Mouse (Mus musculus) ZHBTc4 (cell line): ENCODE data around the gene Nav2.

ENCODE experiments used
- DNase-seq: peaks from one replicate; pipeline ENCODE4 v3.0.0-alpha.2; 2011; ENCODE audit warnings: low read depth, low spot score

The Nav2 gene

DNA sequence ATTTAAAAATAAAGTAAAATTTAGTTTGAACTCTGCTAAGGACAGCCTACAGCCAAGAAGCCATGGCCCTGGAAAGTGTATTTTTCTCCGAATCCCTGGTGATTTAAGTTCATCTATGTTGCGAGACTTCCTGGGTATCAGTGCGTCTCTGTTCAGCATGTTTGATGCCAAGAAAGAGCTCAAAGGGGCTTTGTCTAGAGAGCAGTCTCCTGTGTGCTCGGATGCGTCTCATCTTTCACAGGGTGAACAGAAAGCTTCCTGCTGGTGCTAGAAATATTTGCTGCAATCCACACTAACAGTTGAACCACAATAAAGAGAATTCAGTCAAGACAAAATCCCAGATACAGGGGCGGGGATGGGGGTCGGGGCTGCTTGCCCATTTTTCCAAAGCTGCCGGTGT, 572.4 kb downstream of the Nav2 start:
- DNase-seq: no peak

- DNase-seq: peak; percentile 28
Measured at GRCm38 (mm10) chr7:49484036-49484744, 575.7 kb downstream of the Nav2 start.

- DNase-seq: no peak
Measured at GRCm38 (mm10) chr7:49485292-49485847, 576.9 kb downstream of the Nav2 start.

- DNase-seq: no peak
Measured at GRCm38 (mm10) chr7:49487347-49487746, 578.8 kb downstream of the Nav2 start.

DNA sequence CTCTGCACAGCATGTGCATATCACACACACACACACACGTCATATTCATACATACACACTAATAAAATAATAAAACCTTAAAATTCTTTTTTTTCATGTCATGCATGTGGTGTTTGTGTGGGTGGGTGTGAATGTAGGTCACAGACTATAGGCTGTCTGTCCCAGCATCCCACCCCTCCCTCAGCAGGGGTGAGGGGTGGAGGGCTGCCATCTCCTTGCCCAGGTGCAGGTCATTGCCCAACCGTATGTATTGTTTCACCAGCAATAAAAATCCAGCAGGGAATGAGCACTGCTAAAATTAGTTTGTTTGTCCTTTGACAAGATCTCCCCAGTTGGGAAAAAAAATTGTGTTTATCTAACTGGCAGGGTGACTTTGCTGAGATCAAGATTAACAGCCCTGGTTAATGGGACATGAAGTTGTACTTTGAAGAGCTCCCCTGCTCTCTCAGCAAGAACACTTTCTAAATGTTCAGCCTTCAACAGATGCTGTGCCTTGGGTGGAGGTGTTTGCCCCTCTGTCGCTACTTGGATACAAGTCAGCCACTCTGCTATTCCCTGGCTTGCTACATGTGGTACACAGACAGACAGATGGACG, 580.1 kb downstream of the Nav2 start:
- DNase-seq: no peak

DNA sequence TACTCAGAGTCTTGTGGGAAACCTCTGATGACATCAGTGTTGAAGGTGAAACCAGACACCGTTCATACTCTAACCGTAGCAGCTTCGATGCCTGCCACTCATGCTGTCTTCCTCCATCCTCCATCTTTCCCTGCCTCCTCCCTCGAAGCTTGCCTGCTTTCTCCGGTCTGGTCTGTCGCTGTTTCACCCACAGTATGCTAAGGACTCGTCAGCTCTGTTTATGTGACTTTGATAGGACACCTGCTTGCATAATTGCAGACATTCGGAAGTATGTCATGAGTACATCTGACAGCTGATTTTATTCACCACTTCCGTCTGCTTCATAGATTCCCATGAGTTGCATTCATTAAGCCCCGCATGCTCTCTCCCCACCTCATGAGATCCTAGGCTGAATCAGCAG, 582.3 kb downstream of the Nav2 start:
- DNase-seq: no peak

GRCm38 (mm10) chr7:49492622-49493021, 584.1 kb downstream of the Nav2 start:
- DNase-seq: no peak

- DNase-seq: peak; percentile 60
Measured at GRCm38 (mm10) chr7:49493210-49493609, 584.7 kb downstream of the Nav2 start.

DNA sequence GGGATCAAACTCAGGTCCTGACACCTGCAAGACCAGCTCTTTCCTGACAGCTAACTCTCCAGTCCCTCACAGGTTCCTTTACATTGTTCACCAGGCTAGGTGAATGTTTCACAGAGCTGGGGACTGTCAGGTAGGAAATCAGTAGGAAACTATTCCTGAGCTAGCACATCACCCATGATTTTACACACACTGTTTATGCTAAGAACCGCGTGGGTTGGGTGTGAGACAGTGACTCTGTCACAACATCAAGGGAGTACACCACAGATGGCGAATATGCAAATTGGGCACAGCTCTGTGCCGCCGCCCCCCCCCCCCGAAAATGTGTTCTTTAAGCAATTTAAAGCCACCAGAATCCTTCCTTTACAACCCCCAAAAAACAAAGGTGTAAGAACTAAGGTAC, 586.1 kb downstream of the Nav2 start:
- DNase-seq: no peak

GRCm38 (mm10) chr7:49496111-49496510, 587.6 kb downstream of the Nav2 start:
- DNase-seq: no peak

DNA sequence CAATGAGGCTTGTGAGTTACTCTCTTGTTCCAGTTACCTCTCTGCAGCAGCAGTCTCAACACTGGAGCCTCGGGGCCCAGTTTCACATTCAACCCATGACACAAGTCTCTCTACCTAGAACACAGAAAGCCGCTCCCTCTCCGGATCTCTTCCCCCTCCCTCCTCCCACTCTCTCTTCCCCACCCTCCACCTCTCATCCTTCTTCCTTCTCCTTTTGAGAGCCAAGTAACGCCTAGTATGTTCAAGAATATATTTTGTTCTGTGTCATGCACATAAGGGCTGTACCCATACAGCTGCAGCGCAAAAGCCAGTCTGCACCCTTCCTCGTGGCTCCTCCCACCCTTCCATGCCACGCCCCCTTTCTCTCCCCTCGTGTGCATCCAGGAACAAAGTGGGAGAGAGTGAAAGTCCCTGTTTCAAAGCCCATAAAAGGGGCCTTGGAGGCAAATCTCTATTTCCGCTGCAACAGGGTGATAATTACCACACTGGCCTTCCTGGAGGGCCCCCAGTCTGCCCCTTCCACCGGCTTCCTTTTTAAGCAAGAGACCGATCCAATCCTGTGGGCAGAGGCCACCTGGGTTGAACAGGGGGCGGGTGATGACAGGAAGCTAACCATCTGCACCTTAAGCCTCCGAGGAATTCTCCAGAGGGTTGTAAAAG, 588.4 kb downstream of the Nav2 start:
- peak; percentile 61 for DNase-seq

- DNase-seq: no peak
Measured at GRCm38 (mm10) chr7:49497426-49497892, 588.9 kb downstream of the Nav2 start.

DNA sequence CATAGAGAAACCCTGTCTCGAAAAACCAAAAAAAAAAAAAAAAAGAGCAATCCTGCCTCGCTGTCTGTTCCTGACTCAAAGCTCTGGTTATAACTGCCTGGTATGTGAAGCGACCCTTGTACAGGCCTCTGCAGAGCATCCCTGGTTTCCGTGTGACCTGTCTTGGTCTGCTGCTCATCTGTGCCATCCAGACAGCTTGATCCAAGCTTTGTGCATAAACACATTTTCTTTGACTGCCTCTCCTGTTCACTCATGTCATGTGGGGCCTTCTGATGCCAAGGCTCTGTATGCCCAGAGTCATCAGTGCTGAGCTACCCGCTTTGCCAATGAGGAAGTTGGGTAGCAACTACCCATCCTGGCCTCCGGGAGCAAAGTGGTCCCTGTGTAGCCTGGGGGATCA, 591.1 kb downstream of the Nav2 start:
- DNase-seq: no peak

DNA sequence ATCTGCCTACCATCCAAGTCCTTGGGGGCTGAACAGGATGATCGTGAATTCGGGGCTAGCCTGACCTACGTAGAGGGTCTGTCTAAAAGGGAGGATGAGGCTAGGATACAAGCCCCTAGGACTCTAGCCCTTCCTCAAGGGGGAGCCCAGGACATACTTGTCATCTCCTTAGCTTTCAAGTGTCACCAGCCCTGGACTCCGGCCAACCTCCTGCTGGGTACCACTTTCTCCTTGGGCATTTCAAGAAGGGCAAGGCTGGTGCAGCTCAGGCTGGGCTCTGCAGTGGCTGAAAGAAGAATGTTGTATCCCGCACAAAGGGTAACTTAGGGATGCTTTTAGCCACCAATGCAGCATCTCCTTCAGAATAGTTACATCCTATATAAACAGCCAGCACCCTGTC, 592.4 kb downstream of the Nav2 start:
- no peak for DNase-seq

GRCm38 (mm10) chr7:49503419-49503818, 594.9 kb downstream of the Nav2 start:
- DNase-seq: no peak

GRCm38 (mm10) chr7:49503881-49504280, 595.4 kb downstream of the Nav2 start:
- DNase-seq: no peak

- DNase-seq: no peak
Measured at GRCm38 (mm10) chr7:49504297-49504696, 595.8 kb downstream of the Nav2 start.

DNA sequence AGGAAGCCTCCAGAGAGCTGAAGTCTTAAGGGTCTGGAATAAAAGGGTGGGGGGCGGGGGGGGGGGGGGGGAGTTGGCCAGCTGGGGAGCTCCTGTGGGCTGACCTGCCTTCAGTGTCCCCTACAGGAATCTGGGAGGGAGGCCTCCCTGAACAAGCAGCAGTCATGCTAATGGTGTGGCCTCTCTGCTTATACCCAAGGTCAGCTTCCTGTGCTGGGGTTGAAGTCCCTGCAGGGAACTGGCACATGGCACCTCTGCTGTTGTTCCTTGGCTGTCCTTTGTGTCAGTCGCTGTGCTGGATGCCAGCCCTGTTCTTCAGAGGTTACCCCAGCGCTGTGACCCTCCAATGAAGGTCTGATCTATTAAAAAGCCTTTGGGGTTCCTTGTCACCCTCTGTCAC, 596.5 kb downstream of the Nav2 start:
- DNase-seq: no peak

- no peak for DNase-seq
Measured at GRCm38 (mm10) chr7:49506085-49506820, 597.7 kb downstream of the Nav2 start.

GRCm38 (mm10) chr7:49507943-49508506, 599.5 kb downstream of the Nav2 start:
- DNase-seq: no peak

DNA sequence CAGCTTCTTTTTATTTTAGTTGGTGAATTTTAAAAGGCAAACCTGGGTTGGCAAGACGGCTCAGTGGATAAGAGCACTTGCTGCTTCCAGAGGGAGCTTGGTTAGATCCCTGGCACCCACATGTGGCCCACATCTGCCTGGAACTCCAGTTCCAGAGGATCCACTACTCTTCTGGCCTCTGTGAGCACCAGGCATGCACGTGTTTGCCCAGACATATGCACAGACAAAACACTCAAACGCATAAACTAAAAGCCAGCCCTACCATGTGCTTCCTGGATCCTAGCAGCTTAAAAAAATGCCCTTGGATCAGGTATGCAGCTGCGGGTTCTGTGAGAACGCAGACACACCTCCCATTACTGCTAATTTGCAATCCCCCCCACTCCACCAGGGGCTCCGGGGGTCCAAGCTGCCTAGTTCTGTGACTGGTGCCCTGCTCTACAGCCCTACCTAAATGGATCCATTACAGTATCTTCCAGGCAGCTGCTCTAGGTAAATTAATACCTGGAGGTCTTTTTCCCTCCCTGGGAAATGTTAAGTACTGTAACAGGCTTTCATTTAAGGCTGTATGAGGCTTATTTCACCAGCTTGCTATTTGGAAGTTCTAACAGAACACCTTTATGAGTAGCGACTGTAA, 603.4 kb downstream of the Nav2 start:
- no peak for DNase-seq
